In genomic region chr3:116197966-116198365, GRCm38 (mm10) we compare ENCODE assay signal across 22 mouse cellular contexts. TPM values are rescaled to one million over a fixed set of nuclear protein-coding genes. Genes with fewer than 3 reads are reported as not detected.
A peak's percentile ranks its signal among the peaks of the same experiment; 100 is the strongest.
DNase-seq lines count a peak whose midpoint lies in the region; ATAC-seq and TF ChIP-seq lines count a peak whose summit lies in the region.
"Had no signal": no experiment of that assay in that cellular context is flagged by ENCODE, and none has a peak within 500 bp of the region (broad histone marks: within the 10 kb centered on the region; RNA-seq: fewer than 3 reads in every experiment).

No protein-coding gene starts in this region.

- H3K4me1 ChIP-seq in kidney, adult 2 months (ENCODE audit: control insufficient read depth, insufficient read depth, low read length), result peaks cover 19% of the 10 kb centered on the region
- H3K4me1 ChIP-seq in kidney, embryonic 14.5 days (ENCODE audit: control insufficient read depth, insufficient read depth, low read length), result 0 out of 2 replicates have a peak, but pooled peaks cover 9% of the 10 kb centered on the region
- peaks cover 13% of the 10 kb centered on the region; the same call in 1 of the 2 replicates for H3K4me1 ChIP-seq in kidney, embryonic 16.5 days (ENCODE audit: insufficient read depth, low read length)
- H3K4me1 ChIP-seq: embryonic facial prominence, embryonic 10.5 days; embryonic facial prominence, embryonic 12.5 days; forebrain, embryonic 13.5 days; forebrain, embryonic 15.5 days had no signal

- H3K36me3 ChIP-seq in kidney, adult 2 months (ENCODE audit: control insufficient read depth, insufficient read depth, low read length), result no peaks in the 10 kb centered on the region
- no peaks in the 10 kb centered on the region for H3K36me3 ChIP-seq in kidney, embryonic 14.5 days (ENCODE audit: control insufficient read depth, insufficient read depth, low read length)
- no peaks in the 10 kb centered on the region for H3K36me3 ChIP-seq in kidney, embryonic 16.5 days (ENCODE audit: insufficient read depth, low read length)
- H3K36me3 ChIP-seq: embryonic facial prominence, embryonic 10.5 days; embryonic facial prominence, embryonic 12.5 days; forebrain, embryonic 15.5 days had no signal

- WGBS in kidney, adult 2 months, result 29% methylated on average over 3 of the region's 3 CpGs
- WGBS in kidney, embryonic 14.5 days, result 28% methylated on average over 3 of the region's 3 CpGs
- 27% methylated on average over 3 of the region's 3 CpGs for WGBS in kidney, embryonic 16.5 days

- no peak overlapping the region for H3K4me3 ChIP-seq in kidney, adult 2 months (ENCODE audit: insufficient read depth, low read depth, low read length)
- no peak overlapping the region for H3K4me3 ChIP-seq in kidney, embryonic 14.5 days (ENCODE audit: low read length)
- H3K4me3 ChIP-seq in kidney, embryonic 16.5 days (ENCODE audit: low read length), result no peak overlapping the region
- H3K4me3 ChIP-seq: embryonic facial prominence, embryonic 10.5 days; embryonic facial prominence, embryonic 12.5 days; forebrain, embryonic 13.5 days; forebrain, embryonic 15.5 days had no signal

- no peak overlapping the region for H3K4me2 ChIP-seq in kidney, embryonic 14.5 days (replicated peaks; ENCODE audit: low read depth, low read length)
- H3K4me2 ChIP-seq in kidney, embryonic 16.5 days (replicated peaks; ENCODE audit: low read depth, low read length), result no peak overlapping the region
- H3K4me2 ChIP-seq: embryonic facial prominence, embryonic 12.5 days; forebrain, embryonic 13.5 days; forebrain, embryonic 15.5 days had no signal

- DNase-seq in kidney, adult 2 months, result peak; percentile 70
- no peak for DNase-seq in kidney, postnatal 14 days
- DNase-seq in kidney, adult 11 months, result no peak
- DNase-seq in kidney, postnatal 4 days, result no peak
- no peak for DNase-seq in Patski (ENCODE audit: low read depth, low spot score)
- no peak for DNase-seq in natural killer cell, adult 2 months (ENCODE audit: low spot score in 2 of 2)
- DNase-seq: adrenal gland, adult 8-10 months; adrenal gland, postnatal 14 days; adrenal gland, postnatal 36 days; cerebellum, adult 11-12 months; cerebellum, adult 2 months; cerebellum, adult 9-10 months; cerebellum, postnatal 10 days; cerebellum, postnatal 25 days had no signal

- in situ Hi-C loops in Patski (cut with MboI; ENCODE audit: low pct_unique_long_range_greater_than_20kb), result no loop called here

- no peak for TF ChIP-seq POLR2A in kidney, adult 2 months (IDR thresholded peaks at IDR 0.05; ENCODE audit: low read depth, low read length)

- H3K9me3 ChIP-seq in kidney, embryonic 14.5 days (ENCODE audit: control insufficient read depth, low read length), result no peaks in the 10 kb centered on the region
- no peaks in the 10 kb centered on the region for H3K9me3 ChIP-seq in kidney, embryonic 16.5 days (ENCODE audit: low read length)
- H3K9me3 ChIP-seq: embryonic facial prominence, embryonic 10.5 days; embryonic facial prominence, embryonic 12.5 days; forebrain, embryonic 13.5 days; forebrain, embryonic 15.5 days had no signal

- CTCF ChIA-PET in Patski (lab: Charles Lee), result interaction anchor here (0.9 kb wide), 1 partner anchor 130 kb away, joined by 3 read pairs; no protein-coding TSS in a partner anchor

- peak; percentile 51; the same call in 1 of the 2 replicates for ATAC-seq in kidney, embryonic 14.5 days (ENCODE audit: low FRiP score, low TSS enrichment)
- peak; percentile 78 for ATAC-seq in kidney, embryonic 16.5 days (ENCODE audit: low FRiP score, low TSS enrichment)
- ATAC-seq in Patski, result peak; percentile 15
- ATAC-seq: activated CD4-positive, CD25-positive, alpha-beta regulatory T cell, adult 4 months; forebrain, embryonic 13.5 days; forebrain, embryonic 15.5 days had no signal

- POLR2A ChIA-PET in Patski (lab: Charles Lee), result no interaction called here

- H3K27ac ChIP-seq in kidney, adult 2 months (ENCODE audit: insufficient read depth, low read depth, low read length), result peak overlapping the region; percentile 85
- 0 out of 2 replicates have a peak overlapping the region, but pooled peaks have one; percentile 11 for H3K27ac ChIP-seq in kidney, embryonic 14.5 days (ENCODE audit: low read depth, low read length)
- peak overlapping the region; percentile 58 for H3K27ac ChIP-seq in kidney, embryonic 16.5 days (ENCODE audit: low read length)
- H3K27ac ChIP-seq: embryonic facial prominence, embryonic 10.5 days; embryonic facial prominence, embryonic 12.5 days; forebrain, embryonic 13.5 days; forebrain, embryonic 15.5 days had no signal

- H3K27me3 ChIP-seq in kidney, adult 2 months (replicated peaks; ENCODE audit: control insufficient read depth, insufficient read depth, low read length), result no peaks in the 10 kb centered on the region
- H3K27me3 ChIP-seq in kidney, embryonic 14.5 days (ENCODE audit: control insufficient read depth, insufficient read depth, low read length), result no peaks in the 10 kb centered on the region
- no peaks in the 10 kb centered on the region for H3K27me3 ChIP-seq in kidney, embryonic 16.5 days (ENCODE audit: insufficient read depth, low read length)
- no peaks in the 10 kb centered on the region for H3K27me3 ChIP-seq in Patski
- H3K27me3 ChIP-seq: embryonic facial prominence, embryonic 12.5 days; forebrain, embryonic 13.5 days; forebrain, embryonic 15.5 days had no signal

- TF ChIP-seq CTCF in kidney, adult 2 months (conservative IDR thresholded peaks at IDR 0.05; ENCODE audit: insufficient read depth, insufficient read length, low read depth, low read length), result no peak
- no peak for TF ChIP-seq CTCF in Patski (IDR thresholded peaks at IDR 0.05)

- H3K9ac ChIP-seq in kidney, embryonic 14.5 days (ENCODE audit: low read depth, low read length), result no peak overlapping the region
- no peak overlapping the region for H3K9ac ChIP-seq in kidney, embryonic 16.5 days (replicated peaks; ENCODE audit: low read length)
- H3K9ac ChIP-seq: embryonic facial prominence, embryonic 12.5 days; forebrain, embryonic 13.5 days; forebrain, embryonic 15.5 days had no signal

RNA-seq across cellular contexts. Expression of gene Gpr88, which starts 55.3 kb away (rescaled TPM):
- polyA plus RNA-seq in kidney, adult 2 months (2012; rRNA removed), result 0.39 and 0.80 TPM in 2 replicates
- polyA plus RNA-seq in kidney, embryonic 14.5 days (2014; fragmentation: Nextera tagmentation; extraction: Ambion mirVana), result 0.65 and 1.2 TPM in 2 replicates
- polyA plus RNA-seq in kidney, embryonic 16.5 days (2015; fragmentation: Nextera tagmentation; extraction: Ambion mirVana), result 0.41 and 1.6 TPM in 2 replicates
- polyA plus RNA-seq in Patski (2021), result 0.50 TPM
- polyA plus RNA-seq: activated CD4-positive, CD25-positive, alpha-beta regulatory T cell, adult 4 months; C2C12 had no signal

Comparison
In these comparisons a context has a peak if more than half of its experiments do, and no peak if none do; other contexts are left out.
1. H3K27ac ChIP-seq: peak in every context shown above with its lines; median percentile 85 in kidney, adult 2 months; 58 in kidney, embryonic 16.5 days; 11 in kidney, embryonic 14.5 days.
2. ATAC-seq: peak in every context shown above with its lines; median percentile 78 in kidney, embryonic 16.5 days; 51 in kidney, embryonic 14.5 days; 15 in Patski.